Mouse (Mus musculus) layer of hippocampus, postnatal 14 days (tissue): ENCODE data around the gene Klf8. TPM values are rescaled to one million over a fixed set of nuclear protein-coding genes. Genes with fewer than 3 reads are reported as not detected.
"Not testable (repeated sequence)": the region's sequence is repeated elsewhere in the genome, so short reads cannot be mapped to it uniquely, and the experiment has no call there.

Experiments
- DNase-seq, 2 experiments: peaks; one replicate each; pipeline ENCODE4 v3.0.0; 2021 to 2022; ENCODE audit warnings: low spot score in 2 of 2, mixed read lengths in 1 of 2
- long read RNA-seq, 2 experiments: library from polyadenylated mRNA; stranded (forward); transcript quantifications; one replicate each; pipeline ENCODE4 v2.0.0; 2021
- total RNA-seq, 2 experiments: library from RNA; stranded (reverse); gene quantifications; 2 replicates each; pipeline ENCODE4 v1.2.3; 2021

The Klf8 gene
- total RNA-seq, result 1 to 10 TPM; 6.8 to 7.3 TPM
- long read RNA-seq, experiment 1, full-length matches to known transcripts, result 1 of 1 reads
- long read RNA-seq, experiment 1, partial matches to known transcripts, result 0 of 1 reads
- long read RNA-seq, experiment 1, other reads (novel, unspliced or antisense), result 0 of 1 reads
- long read RNA-seq, experiment 2, full-length matches to known transcripts, result 1 of 2 reads
- long read RNA-seq, experiment 2, partial matches to known transcripts, result 0 of 2 reads
- long read RNA-seq, experiment 2, other reads (novel, unspliced or antisense), result 1 of 2 reads

- DNase-seq, result peak; percentile 19 to 23
Observed at GRCm38 (mm10) chrX:153237304-153237919, at the start of gene Klf8. TSS of gene Klf8 (plus strand) at chrX:153237466.

DNA sequence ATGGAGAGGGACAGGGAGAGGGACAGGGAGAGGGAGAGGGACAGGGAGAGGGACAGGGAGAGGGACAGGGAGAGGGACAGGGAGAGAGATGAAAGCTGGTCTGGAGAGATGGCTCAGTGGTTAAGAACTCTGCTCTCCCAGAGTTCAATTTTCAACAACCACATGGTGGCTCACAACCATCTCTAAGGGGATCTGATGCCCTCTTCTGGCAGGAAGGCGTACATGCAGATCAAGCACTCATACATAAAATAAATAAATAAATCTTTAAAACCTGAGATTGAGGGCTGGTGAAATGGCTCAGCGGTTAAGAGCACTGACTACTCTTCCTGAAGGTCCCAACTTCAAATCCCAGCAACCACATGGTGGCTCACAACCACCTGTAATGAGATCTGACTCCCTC lies 38.1 kb upstream of the Klf8 start:
- not testable (repeated sequence) for DNase-seq

GRCm38 (mm10) chrX:153211101-153211500 lies 26.2 kb upstream of the Klf8 start:
- no peak for DNase-seq

DNA sequence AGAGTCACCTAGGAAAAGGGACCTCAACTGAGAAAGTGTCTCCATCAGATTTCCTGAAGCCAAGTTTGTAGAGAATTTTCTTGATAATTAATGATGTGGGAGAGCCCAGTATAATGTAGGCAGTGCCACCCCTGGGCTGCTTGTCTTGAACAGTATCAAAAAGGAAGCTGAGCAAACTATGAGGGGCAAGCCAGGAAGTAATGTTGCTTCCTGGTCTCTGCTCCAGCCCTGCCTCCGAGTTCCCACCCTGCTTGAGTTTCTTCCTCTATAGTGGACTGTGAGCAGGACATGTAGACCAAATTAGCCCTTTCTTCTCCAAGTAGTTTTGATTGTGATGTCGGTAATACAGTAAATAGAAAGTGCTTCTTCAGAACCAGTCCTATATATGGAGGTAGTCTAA lies 6.0 kb upstream of the Klf8 start:
- no peak for DNase-seq

DNA sequence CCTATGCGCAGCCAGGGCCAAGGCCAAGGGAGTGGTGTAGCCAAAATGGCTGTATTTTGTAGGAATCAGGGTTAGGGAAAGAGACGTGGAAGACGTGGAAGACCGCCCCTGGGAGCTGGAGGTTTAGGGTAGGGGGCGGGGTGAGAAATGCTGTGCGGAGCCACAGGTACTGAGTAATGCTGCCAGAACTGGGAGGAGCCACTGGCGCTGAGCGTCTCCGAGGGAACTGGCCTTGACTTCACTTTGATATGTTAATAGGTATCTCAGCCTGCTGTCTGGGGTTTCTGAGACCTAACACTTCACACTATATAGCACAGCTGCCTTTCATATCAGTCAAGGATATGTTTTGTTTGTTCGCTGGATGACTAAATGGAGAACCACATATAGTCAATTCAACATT lies 4.0 kb upstream of the Klf8 start:
- no peak for DNase-seq

DNA sequence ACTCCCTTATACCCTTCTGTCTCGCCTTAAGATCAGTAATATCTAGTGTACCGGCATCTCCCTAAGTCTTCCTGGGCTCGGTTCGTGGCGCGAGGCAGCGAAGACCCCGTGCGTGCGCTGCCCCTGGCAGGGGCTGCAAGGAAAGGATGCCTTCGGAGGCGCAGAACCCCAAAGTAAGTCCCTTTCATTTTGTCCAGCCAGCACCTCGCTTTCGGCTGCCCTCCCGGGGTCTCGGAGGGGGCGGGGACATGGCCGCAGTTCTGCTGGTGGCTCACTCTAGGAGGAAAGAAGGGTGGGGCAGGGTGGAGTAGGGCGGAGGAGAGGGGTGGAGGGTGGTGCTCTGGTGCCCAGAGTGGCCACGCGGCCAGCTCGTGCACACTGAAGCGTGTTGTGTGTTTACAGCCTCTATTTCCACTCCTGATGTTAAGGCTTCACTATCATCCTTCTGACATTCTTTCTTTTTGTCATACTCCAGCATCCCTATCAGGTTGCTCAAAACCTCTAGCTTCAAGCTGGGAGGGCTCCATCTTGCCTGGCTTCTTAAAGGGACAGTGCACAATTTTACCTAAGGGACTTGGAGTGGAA lies 746 bp downstream of the Klf8 start:
- peak; percentile 20 to 33 for DNase-seq

- DNase-seq, result no peak
Observed at GRCm38 (mm10) chrX:153254256-153254655, 17.0 kb downstream of the Klf8 start.

- peak in 1 of 2 experiments; percentile 17 for DNase-seq
Observed at GRCm38 (mm10) chrX:153255504-153255903, 18.2 kb downstream of the Klf8 start.

DNA sequence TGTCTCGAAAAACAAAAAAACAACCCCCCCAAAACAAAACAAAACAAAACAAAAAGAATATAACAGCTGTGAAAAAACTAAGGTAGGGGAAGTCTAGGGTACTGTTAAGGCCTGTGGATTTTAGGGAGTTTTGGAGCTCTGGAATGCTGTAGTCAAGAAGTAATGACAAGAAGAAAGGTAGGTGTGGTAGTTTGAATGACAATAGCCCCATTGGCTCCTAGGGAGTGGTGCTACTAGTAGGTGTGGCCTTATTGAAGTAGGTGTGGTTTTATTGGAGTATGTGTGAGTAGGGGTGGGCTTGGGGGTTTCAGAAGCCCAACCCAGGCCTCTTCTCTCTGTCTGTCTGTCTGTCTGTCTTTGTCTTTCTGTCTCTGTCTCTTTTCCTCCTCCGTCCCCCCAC lies 44.9 kb downstream of the Klf8 start:
- DNase-seq, result no peak

GRCm38 (mm10) chrX:153311356-153311755 lies 74.1 kb downstream of the Klf8 start:
- DNase-seq, result no peak

DNA sequence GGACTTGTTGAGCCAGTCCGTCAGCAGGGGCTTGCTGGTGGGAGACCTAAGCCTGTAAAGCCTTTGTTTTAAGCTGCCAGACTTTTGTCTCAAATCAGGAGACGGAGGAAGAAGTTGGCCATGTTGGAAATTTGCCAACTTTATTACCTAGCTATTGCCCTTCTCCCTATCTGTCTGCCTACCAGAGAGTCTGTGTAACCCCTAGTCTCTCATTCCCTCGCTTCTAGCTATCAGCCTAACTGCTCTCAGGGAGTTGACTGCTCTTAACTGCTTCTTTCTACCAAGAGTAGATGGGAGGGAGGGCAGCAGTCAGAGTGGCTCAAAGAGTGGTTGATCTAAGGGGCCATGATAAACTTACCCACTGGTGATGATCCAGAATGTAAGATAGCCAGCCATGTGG lies 85.8 kb downstream of the Klf8 start:
- DNase-seq, result no peak

DNA sequence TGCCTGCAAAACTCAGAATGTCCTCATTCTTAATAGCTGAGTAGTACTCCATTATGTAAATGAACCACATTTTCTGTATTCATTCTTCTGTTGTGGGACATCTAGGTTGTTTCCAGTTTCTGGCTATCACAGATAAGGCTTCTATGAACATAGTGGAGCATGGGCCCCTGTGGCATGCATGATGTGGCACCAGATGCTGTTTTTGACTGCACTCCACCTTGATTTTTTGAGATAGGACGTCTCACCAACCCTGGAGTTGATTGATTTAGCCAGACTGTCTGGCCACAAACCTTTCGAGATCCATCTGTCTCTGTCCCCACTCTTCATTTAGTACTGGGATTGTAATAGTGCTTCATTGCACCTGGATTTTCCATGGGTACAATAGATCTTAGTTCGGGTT lies 96.9 kb downstream of the Klf8 start:
- DNase-seq, result not testable (repeated sequence)

- peak; percentile 2 to 3 for DNase-seq
Observed at GRCm38 (mm10) chrX:153359331-153360215, 122.3 kb downstream of the Klf8 start.

DNA sequence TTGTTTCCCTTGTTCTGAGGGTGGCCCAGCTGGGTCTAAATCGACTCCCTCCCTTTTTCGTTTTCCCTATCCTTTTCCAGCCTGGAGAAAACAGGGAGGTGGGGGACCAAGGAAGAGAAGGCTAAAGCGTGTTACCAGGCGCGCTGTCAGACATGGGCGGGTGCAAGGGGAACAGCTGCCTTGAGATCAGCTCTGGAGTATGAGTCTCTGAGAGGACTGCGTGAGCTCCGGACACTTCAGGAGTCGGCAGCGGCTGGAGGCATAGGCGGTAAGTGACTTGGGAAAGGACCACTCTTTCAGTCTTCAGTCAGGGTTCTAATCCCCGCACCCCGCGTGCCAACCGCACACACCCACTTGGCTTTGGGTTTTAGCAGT lies 122.9 kb downstream of the Klf8 start:
- peak in 1 of 2 experiments; percentile 7 for DNase-seq

DNA sequence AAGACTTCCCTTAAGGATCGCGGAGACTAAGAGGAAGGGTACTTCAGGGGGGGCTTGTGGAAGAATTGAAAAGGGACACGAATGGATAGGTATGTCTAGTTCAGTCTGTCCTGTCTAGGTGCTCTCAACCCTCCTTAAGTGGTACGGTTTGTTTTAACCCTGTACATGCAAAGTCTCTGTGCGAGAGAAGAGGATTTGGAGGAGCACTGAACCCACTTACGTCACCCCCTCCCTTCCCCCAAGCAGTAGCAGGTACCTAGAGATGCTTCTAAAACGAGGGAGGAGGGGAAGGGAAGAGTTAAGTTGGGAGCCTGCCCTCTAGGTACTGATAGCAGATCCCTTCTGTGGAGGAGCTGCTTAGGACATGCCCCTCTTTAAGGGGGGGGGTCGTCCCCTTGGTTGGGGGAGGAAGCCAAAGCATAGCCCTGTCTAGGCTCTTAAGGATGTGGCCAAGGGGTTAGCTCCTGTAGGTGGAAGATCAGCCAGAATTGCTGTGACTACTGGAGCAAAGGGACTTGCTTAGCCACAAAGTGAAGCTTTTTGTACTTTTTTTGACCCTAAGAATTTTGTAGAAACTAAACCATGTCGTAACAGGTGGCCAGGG lies 123.5 kb downstream of the Klf8 start:
- DNase-seq, result no peak

- peak in 1 of 2 experiments; percentile 43 for DNase-seq
Observed at GRCm38 (mm10) chrX:153366754-153367153, 129.5 kb downstream of the Klf8 start.

GRCm38 (mm10) chrX:153369780-153370179 lies 132.5 kb downstream of the Klf8 start:
- no peak for DNase-seq

DNA sequence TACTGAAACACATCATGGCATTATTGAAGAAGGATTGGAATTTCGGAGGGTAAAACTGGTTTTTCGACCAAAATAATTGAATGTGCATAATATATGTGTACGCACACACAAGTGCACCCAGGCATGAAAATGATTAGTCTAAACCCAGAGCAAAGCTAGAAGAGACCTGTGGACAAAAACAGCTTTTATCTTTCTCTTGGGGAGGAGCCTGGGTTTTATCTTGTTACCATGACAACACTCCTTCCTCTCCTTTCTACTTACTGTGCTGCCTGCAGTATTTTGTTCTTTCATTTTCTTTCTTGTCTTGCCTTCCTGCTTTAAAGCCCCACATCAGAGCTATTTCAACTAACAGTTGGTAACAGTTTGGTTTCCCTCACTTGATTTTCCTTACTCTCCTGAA lies 137.8 kb downstream of the Klf8 start:
- no peak for DNase-seq

DNA sequence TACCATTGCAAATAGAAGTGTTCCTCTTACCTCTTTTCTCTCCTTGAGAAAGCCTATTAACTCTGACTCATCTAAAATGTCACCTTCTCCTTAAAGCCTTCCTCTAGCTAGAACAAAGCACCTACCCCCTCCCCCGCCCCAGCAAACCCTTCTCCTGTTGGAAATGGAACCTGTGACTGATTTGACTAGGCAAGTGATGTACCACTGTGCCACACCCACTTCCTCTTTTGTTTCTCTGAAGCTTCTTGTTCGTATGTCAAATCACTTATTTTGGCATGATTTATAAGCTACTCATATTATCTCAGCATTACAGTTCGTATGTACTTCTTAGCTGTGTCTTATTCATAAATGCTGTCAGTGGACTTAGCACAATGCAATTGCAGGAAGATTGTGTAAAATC lies 144.5 kb downstream of the Klf8 start:
- no peak for DNase-seq

GRCm38 (mm10) chrX:153389291-153389690 lies 152.0 kb downstream of the Klf8 start:
- DNase-seq, result peak in 1 of 2 experiments; percentile 24

- no peak for DNase-seq
Observed at GRCm38 (mm10) chrX:153417067-153417466, 179.8 kb downstream of the Klf8 start.
